Mouse (Mus musculus): Measurements from ENCODE around the gene Iqsec1. TPM values are rescaled to one million over a fixed set of nuclear protein-coding genes. Genes with fewer than 3 reads are reported as not detected.

The Iqsec1 gene
- total RNA-seq, 1 experiment from 2014 or later, result 104 TPM

GRCm38 (mm10) chr6:90704705-90705344 is 283.7 kb downstream of the Iqsec1 start:
- peak; percentile 65 for DNase-seq

DNA sequence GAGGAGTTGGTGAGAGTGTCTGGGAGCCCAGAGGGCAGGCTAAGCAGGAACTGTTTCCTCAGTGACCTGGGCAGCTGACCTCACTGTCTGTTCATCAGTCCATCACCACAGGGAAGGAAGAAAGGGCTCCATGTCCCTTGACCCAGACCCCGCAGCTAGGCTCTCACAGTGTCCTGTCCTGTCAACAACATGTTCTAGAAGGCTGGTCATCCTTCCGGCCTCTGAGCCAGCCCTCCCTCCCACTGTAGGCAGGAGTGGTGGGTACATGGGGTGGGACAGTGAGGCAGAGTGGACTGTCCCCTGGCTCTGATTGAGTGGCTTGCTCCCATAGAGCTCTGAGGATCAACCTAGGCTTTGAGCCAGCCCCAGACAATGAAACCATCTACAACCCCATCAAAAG is 284.7 kb downstream of the Iqsec1 start:
- DNase-seq, result no peak

GRCm38 (mm10) chr6:90702837-90703735 is 285.4 kb downstream of the Iqsec1 start:
- DNase-seq, result no peak

DNA sequence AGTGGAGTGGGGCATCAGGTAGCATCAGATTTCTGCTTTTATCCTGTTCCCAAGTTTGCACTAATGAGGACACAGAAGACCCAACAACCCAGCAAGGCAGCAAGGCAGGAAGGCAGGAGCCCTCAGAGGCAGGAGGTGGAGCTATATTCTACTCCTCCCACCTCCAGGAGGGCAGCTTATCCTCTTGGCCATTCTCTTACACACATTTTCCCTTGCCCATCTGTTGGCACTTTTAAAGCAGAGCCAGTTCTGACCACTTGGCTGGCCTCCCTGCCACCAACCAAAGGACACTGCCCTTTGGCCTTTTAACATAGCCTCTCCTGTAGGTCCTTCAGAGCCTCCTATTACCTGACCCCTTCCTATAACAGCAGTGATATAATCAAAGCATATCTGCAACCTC is 286.3 kb downstream of the Iqsec1 start:
- DNase-seq, result no peak

DNA sequence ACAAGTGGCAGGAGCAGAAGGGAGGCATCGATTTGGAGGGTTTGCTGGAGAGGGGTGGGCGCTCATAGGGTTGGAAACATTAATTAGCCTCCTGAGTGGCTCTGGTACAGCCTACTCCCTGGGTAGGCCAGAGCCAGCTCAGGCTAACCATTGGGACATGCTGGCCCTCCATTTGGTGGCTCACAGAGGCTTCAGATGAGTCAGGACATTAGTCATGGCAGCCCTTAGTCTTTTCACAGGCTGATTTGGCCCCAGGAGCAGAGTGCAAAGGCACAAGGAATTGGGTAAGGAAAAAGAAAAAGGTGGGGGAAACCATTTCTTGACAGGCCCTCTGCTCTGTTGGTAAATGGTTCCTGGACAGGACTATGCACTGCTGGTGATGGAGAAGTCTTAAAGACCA is 287.1 kb downstream of the Iqsec1 start:
- DNase-seq, result no peak

DNA sequence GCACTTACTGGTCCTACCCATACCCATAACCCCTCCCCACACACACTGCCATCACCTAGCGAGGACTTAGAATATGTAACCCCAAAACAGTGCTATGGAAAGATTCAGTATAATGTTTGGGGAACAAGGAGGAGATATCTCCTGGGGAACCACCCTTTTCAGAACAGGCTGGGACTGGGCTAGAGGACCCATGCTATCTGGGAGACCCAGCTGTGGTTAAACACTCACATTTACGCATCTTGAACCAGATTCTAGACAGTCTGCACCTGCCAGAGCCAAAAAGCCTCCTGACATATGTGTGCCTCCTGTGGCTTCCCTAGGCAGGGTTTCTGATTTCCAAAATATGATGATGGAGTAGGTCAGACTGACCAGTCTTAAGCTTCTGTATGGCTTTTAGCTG is 287.7 kb downstream of the Iqsec1 start:
- no peak for DNase-seq

DNA sequence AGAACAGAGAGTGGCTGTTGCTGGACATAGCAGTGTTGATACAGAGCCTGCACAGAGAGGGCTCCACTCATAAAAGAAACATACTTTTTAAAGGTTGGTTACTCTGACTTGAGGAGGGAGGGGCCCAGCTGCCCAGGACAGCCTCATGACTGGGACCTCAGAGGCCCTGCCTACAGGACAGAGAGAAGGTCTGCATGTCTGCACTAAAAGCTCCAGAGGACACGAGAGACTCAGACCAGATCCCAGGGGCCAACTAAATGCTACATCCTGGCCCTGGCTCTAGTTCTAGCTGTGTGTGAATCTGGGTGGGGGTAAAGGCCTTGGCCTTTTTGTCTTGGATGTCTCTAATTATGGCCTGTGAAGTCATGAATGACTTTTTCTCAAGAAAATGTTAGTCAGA is 288.4 kb downstream of the Iqsec1 start:
- DNase-seq, result no peak

- DNase-seq, result no peak
Observed at GRCm38 (mm10) chr6:90698843-90699242, 289.6 kb downstream of the Iqsec1 start.

GRCm38 (mm10) chr6:90695754-90696153 is 292.7 kb downstream of the Iqsec1 start:
- DNase-seq, result peak; percentile 52

DNA sequence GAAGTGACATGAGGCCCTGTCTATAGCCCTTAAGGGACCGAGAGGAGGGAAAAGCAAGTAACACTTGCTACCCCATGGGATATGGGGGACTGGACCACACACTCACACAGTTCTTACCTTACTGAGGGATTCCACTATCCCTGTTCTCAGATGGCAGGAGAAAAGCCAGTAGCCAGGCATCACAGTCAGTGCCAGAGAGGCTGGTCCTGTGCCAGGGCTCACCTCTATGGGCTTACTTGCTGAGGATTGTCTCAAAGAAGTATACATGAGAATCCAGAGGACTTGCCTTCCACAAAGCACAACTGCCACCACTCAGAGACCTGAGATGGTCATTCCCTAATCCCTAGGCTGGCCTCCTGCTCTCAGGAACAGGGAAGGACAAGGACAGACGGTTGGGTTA is 296.1 kb downstream of the Iqsec1 start:
- DNase-seq, result no peak

DNA sequence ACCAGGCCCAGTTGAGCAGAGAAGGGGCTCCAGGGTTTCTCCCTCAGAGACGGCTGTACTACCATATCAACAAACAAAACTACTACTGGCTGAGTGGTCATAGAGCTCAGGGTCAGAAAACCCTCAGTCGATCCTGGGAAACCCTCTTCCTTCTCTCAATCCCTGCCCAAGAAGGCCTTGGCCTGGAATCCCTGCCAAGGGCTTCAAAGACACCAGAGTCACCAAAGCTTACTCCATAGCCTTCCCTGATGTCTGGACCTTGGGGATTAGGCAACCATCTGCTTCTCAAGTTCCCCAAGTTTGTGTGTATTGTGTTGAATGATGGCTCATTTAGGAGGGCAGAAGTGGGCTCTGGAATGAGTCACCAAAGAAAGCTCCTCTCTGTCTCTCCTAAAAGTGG is 296.6 kb downstream of the Iqsec1 start:
- no peak for DNase-seq

DNA sequence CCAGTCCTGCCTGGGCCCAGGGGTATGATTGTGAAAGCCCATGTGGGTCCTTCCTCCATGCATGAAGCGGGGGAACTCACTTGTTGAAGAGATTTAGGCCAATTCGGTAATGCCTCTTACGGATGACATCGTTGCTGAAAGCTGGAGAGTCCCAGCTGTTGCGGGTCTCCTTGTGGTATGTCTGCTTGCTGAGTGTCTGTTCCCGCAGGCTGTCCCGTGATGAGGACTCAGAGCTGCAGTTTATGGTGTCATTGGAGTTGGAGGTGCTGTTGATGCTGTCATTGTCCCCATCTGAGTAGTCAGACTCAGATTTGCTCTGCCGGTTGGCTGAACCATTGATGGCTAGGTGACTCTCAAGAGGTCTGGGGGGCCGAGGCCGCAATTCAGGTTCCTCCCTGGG is 299.0 kb downstream of the Iqsec1 start:
- DNase-seq, result no peak

GRCm38 (mm10) chr6:90688742-90689141 is 299.7 kb downstream of the Iqsec1 start:
- no peak for DNase-seq

- DNase-seq, result no peak
Observed at GRCm38 (mm10) chr6:90688003-90688402, 300.5 kb downstream of the Iqsec1 start.

- DNase-seq, result no peak
Observed at GRCm38 (mm10) chr6:90686812-90687211, 301.7 kb downstream of the Iqsec1 start.

- DNase-seq, result no peak
Observed at GRCm38 (mm10) chr6:90683831-90684532, 304.5 kb downstream of the Iqsec1 start.

DNA sequence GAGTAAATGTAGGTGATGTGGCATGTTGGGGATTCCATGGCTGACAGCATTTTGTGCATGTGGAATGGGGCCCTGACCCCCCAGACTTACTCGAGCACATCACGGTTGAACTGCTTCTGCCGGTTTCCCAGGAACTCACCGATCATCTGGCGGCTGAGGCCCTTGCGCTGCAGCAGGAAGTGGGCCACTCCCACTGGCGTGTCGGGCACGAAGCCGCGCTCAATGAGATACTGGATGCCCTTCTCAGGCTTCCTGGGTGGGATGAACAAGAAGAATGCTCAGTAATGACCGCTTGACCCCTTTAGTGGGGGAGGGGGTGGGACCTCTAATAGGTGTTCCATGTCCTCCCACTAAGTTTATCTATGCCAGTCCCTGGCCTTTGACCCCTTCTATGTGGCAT is 308.1 kb downstream of the Iqsec1 start:
- no peak for DNase-seq

GRCm38 (mm10) chr6:90678759-90679158 is 309.7 kb downstream of the Iqsec1 start:
- no peak for DNase-seq

GRCm38 (mm10) chr6:90668693-90669092 is 319.8 kb downstream of the Iqsec1 start:
- DNase-seq, result no peak

GRCm38 (mm10) chr6:90663736-90664135 is 324.7 kb downstream of the Iqsec1 start:
- no peak for DNase-seq

DNA sequence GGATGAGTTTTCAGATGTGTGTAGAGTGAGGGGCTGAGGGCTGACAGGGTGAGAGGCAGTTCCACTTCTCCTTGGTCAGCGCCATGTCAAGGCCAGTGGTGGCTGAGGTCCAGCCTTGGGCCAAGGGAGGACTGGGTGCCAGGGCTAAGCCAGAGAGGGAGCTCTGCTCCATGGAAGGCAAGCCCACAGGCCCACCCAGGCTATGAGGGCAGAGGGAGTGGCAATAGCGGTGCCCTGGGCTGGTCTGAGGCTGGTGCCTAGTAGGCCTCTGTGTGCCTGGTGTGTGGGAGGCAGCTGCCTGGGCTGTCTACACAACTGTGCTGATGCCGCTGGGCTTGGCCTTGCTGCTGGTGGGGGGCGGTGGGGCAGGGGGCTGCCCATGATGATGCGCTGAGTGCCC is 326.3 kb downstream of the Iqsec1 start:
- peak; percentile 36 for DNase-seq

DNA sequence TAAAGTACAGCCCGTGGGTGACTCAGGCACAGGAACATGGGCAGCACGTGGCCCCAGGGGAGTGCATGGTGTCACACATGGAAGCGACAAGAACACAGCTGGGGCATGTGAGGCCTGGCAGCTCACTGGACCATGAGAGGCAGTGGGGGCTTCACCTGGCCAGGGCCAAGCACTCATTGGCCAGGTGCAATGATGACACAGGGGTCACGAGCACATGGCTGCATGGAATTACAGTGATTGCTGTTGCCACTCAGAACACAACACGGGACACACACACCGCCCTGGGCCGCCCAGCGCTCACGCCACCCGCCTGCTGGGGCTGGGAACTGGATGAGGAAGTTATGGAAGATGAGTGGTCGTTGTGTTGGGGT is 327.5 kb downstream of the Iqsec1 start:
- DNase-seq, result no peak

DNA sequence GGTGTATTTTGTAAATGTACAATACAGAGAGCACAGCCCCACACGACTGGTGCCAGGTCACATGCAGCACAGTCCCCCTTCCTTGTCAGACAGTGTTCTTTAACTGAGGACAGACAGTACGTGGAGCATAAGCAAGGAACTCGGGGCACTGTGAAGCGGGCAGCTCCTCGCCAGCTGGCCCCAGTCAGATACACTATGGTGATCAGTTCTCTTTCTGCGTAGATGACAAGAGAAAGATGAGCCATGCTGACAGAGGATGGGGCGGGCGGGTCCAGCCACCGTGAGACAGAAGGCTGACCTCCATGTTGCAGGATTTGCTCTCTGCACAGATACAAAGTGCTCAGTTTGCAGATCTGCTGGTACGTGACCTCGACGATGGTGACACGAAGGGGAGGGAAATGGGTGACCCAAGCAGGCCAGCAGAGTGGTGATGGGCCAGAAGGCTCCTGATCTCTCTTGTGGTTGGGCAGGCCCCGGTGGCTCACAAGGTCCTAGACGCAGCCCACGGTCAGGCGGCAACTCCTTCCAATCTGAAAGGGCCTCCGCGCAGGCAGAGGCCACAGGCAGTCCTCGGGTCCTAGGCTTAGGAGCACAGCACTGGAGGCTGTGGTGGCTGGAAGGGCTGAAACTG is 328.0 kb downstream of the Iqsec1 start:
- DNase-seq, result no peak

All from adrenal gland, postnatal 25 days (tissue).